Mouse (Mus musculus) kidney, adult 9 months (tissue): Measurements from ENCODE around the gene Snx4.

Source experiments
- DNase-seq: peaks from one replicate; pipeline ENCODE4 v3.0.0; 2022

The Snx4 gene

GRCm38 (mm10) chr16:33283079-33283478, 31.8 kb downstream of the Snx4 start:
- DNase-seq: no peak

GRCm38 (mm10) chr16:33288536-33288935, 37.3 kb downstream of the Snx4 start:
- DNase-seq: no peak

GRCm38 (mm10) chr16:33289981-33290380, 38.7 kb downstream of the Snx4 start:
- DNase-seq: no peak

GRCm38 (mm10) chr16:33292241-33292640, 41.0 kb downstream of the Snx4 start:
- no peak for DNase-seq

- DNase-seq: no peak
Observed at GRCm38 (mm10) chr16:33294681-33295080, 43.4 kb downstream of the Snx4 start.

GRCm38 (mm10) chr16:33295321-33295720, 44.1 kb downstream of the Snx4 start:
- no peak for DNase-seq

- DNase-seq: no peak
Observed at GRCm38 (mm10) chr16:33297493-33297892, 46.3 kb downstream of the Snx4 start.

GRCm38 (mm10) chr16:33306633-33307070, 55.4 kb downstream of the Snx4 start:
- DNase-seq: peak; percentile 95

- DNase-seq: peak; percentile 63
Observed at GRCm38 (mm10) chr16:33307761-33308160, 56.5 kb downstream of the Snx4 start.

- no peak for DNase-seq
Observed at GRCm38 (mm10) chr16:33309066-33309465, 57.8 kb downstream of the Snx4 start.

GRCm38 (mm10) chr16:33315611-33316010, 64.4 kb downstream of the Snx4 start:
- no peak for DNase-seq

- no peak for DNase-seq
Observed at GRCm38 (mm10) chr16:33317646-33318045, 66.4 kb downstream of the Snx4 start.

GRCm38 (mm10) chr16:33318059-33318458, 66.8 kb downstream of the Snx4 start:
- no peak for DNase-seq

- no peak for DNase-seq
Observed at GRCm38 (mm10) chr16:33325704-33326455, 74.6 kb downstream of the Snx4 start.

- no peak for DNase-seq
Observed at GRCm38 (mm10) chr16:33326589-33326988, 75.3 kb downstream of the Snx4 start.

- no peak for DNase-seq
Observed at GRCm38 (mm10) chr16:33327101-33327500, 75.9 kb downstream of the Snx4 start.

- peak; percentile 69 for DNase-seq
Observed at GRCm38 (mm10) chr16:33333015-33333414, 81.8 kb downstream of the Snx4 start.

GRCm38 (mm10) chr16:33337177-33337576, 85.9 kb downstream of the Snx4 start:
- peak; percentile 90 for DNase-seq

- no peak for DNase-seq
Observed at GRCm38 (mm10) chr16:33337681-33338080, 86.4 kb downstream of the Snx4 start.

GRCm38 (mm10) chr16:33338492-33338891, 87.2 kb downstream of the Snx4 start:
- DNase-seq: no peak

- DNase-seq: peak; percentile 45
Observed at GRCm38 (mm10) chr16:33339476-33339875, 88.2 kb downstream of the Snx4 start.

- DNase-seq: no peak
Observed at GRCm38 (mm10) chr16:33342356-33342755, 91.1 kb downstream of the Snx4 start.

GRCm38 (mm10) chr16:33343106-33343505, 91.9 kb downstream of the Snx4 start:
- peak; percentile 62 for DNase-seq

- DNase-seq: no peak
Observed at GRCm38 (mm10) chr16:33343601-33344000, 92.4 kb downstream of the Snx4 start.

- DNase-seq: no peak
Observed at GRCm38 (mm10) chr16:33344379-33344778, 93.1 kb downstream of the Snx4 start.
